Mouse (Mus musculus) brain, embryonic 14.5 days (tissue): ENCODE measurements around the gene Creg2. TPM values are rescaled to one million over a fixed set of nuclear protein-coding genes. Genes with fewer than 3 reads are reported as not detected.
"Not testable (repeated sequence)": the region's sequence is repeated elsewhere in the genome, so short reads cannot be mapped to it uniquely, and the experiment has no call there.

Experiments
- DNase-seq: peaks from one replicate; pipeline ENCODE4 v3.0.0-alpha.2; 2011; ENCODE audit warnings: low read depth
- CTCF ChIP-seq: fragments of 200-500 bp; IDR thresholded peaks from 2 replicates; pipeline ENCODE4 v1.5.1; 2012; ENCODE audit warnings: inconsistent platforms, mild to moderate bottlenecking, moderate library complexity, borderline replicate concordance; ENCODE audit not compliant: insufficient read depth, insufficient read length; ENCODE audit errors: extremely low read depth
- POLR2A ChIP-seq: fragments of 200-500 bp; IDR thresholded peaks from 2 replicates; pipeline ENCODE4 v1.6.1; 2012; ENCODE audit warnings: mild to moderate bottlenecking, inconsistent platforms, borderline replicate concordance; ENCODE audit not compliant: poor library complexity, insufficient read depth, insufficient read length, severe bottlenecking; ENCODE audit errors: extremely low read depth
- polyA plus RNA-seq: library from polyadenylated mRNA; depleted of rRNA; stranded (reverse); fragments of >200 nt; gene quantifications from 2 replicates; pipeline ENCODE4 v1.2.3, GENCODE M21; 2012

Creg2 gene
- polyA plus RNA-seq, 1 experiment, result 4.7 TPM

- TF ChIP-seq POLR2A (no peak), CTCF (no peak)
- DNase-seq, result no peak
Measured at GRCm38 (mm10) chr1:39615526-39615925, 35.7 kb downstream of the Creg2 start.

GRCm38 (mm10) chr1:39614462-39615279 is 36.6 kb downstream of the Creg2 start:
- peak; percentile 80 for DNase-seq
- TF ChIP-seq CTCF (peak; percentile 68; the same call in 1 of the 2 replicates), POLR2A (no peak)

- DNase-seq, result no peak
- TF ChIP-seq CTCF (no peak), POLR2A (no peak)
Measured at GRCm38 (mm10) chr1:39613061-39613460, 38.2 kb downstream of the Creg2 start.

GRCm38 (mm10) chr1:39612491-39612890 is 38.8 kb downstream of the Creg2 start:
- no peak for DNase-seq
- TF ChIP-seq CTCF (no peak), POLR2A (no peak)

- no peak for TF ChIP-seq CTCF
- TF ChIP-seq POLR2A, result no peak
- no peak for DNase-seq
Measured at GRCm38 (mm10) chr1:39608534-39608933, 42.7 kb downstream of the Creg2 start.

GRCm38 (mm10) chr1:39602477-39602876 is 48.8 kb downstream of the Creg2 start:
- TF ChIP-seq POLR2A (no peak), CTCF (no peak)

GRCm38 (mm10) chr1:39598726-39599125 is 52.5 kb downstream of the Creg2 start:
- TF ChIP-seq POLR2A, result no peak
- TF ChIP-seq CTCF, result no peak
- DNase-seq, result peak; percentile 57

More at GRCm38 (mm10) chr1:39602477-39602876, 48.8 kb downstream of the Creg2 start:
- no peak for DNase-seq

- DNase-seq, result not testable (repeated sequence)
Measured at GRCm38 (mm10) chr1:39597135-39597534, 54.1 kb downstream of the Creg2 start.

- TF ChIP-seq POLR2A, result no peak
- TF ChIP-seq CTCF, result no peak
- DNase-seq, result no peak
Measured at GRCm38 (mm10) chr1:39593836-39594235, 57.4 kb downstream of the Creg2 start.

GRCm38 (mm10) chr1:39592090-39592489 is 59.2 kb downstream of the Creg2 start:
- DNase-seq, result no peak
- no peak for TF ChIP-seq CTCF
- no peak for TF ChIP-seq POLR2A

GRCm38 (mm10) chr1:39591557-39591956 is 59.7 kb downstream of the Creg2 start:
- not testable (repeated sequence) for DNase-seq

- TF ChIP-seq POLR2A (no peak), CTCF (no peak)
- no peak for DNase-seq
Measured at GRCm38 (mm10) chr1:39590193-39590592, 61.1 kb downstream of the Creg2 start.
